Mouse (Mus musculus): ENCODE measurements around the gene Ptprn2. TPM values are rescaled to one million over a fixed set of nuclear protein-coding genes. Genes with fewer than 3 reads are reported as not detected.

The Ptprn2 gene
- polyA plus RNA-seq, 1 experiment from 2014 or later = 0.30 TPM

DNA sequence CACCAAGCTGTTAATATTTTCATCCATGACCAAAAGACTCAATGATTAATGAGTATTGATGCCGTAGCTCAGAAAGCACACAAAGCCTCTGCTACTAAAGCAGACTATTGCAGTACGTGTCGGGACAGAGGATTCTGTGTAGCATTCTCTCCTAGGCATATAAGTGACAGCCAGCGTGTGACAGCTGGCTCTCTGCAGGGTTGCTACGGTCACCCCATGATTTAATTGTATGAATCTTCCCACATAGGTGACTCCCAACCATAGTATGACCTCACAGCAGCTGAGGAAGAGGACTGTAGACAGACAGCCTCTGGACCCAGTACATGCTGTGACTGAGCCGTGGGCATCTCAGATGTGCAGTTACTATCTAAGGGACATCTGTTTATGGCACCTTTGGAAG lies 114.5 kb downstream of the Ptprn2 start:
- WGBS = 67% methylated on average over 6 of the region's 6 CpGs
- ATAC-seq (ENCODE audit: insufficient read depth) = no peak
- no peak for TF ChIP-seq CTCF (IDR thresholded peaks at IDR 0.05; ENCODE audit: low read depth)
- Histone ChIP-seq H3K4me1 (ENCODE audit: insufficient read depth) (no peaks in the 10 kb centered on the region), H3K9me3 (ENCODE audit: low read depth, low read length) (no peaks in the 10 kb centered on the region), H3K4me2 (no peak overlapping the region), H3K36me3 (ENCODE audit: insufficient read depth) (no peaks in the 10 kb centered on the region), H3K27ac (ENCODE audit: low read depth) (no peak overlapping the region), H3K4me3 (ENCODE audit: low read depth, low read length) (no peak overlapping the region), H3K9ac (no peak overlapping the region), H3K27me3 (ENCODE audit: insufficient read depth, low read length) (no peaks in the 10 kb centered on the region)
- DNase-seq = no peak

DNA sequence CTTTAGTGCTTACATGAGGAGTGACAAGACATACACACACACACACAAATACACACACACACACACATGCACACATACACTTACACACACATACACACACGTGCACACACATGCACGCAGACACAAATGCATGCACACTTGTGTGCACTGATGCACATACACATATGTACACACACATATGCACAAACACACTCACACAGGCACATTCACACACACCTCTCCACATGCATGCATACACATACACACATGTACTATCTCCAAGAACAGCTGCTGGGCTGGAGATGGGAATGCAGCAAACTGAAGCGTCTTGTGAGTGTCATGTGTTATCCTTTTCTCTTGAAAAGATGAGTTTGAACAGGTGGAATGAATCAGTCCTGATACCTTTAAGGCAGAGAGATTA lies 115.9 kb downstream of the Ptprn2 start:
- no peak overlapping the region for H3K4me3 ChIP-seq (ENCODE audit: low read depth, low read length)
- no peaks in the 10 kb centered on the region for H3K27me3 ChIP-seq (ENCODE audit: insufficient read depth, low read length)
- no peak overlapping the region for H3K4me2 ChIP-seq
- H3K9me3 ChIP-seq (ENCODE audit: low read depth, low read length) = no peaks in the 10 kb centered on the region
- H3K27ac ChIP-seq (ENCODE audit: low read depth) = no peak overlapping the region
- ATAC-seq (ENCODE audit: insufficient read depth) (no peak), DNase-seq (no peak)
- 83% methylated on average over 3 of the region's 3 CpGs for WGBS
- H3K36me3 ChIP-seq (ENCODE audit: insufficient read depth) = no peaks in the 10 kb centered on the region
- H3K9ac ChIP-seq = no peak overlapping the region
- no peak for TF ChIP-seq CTCF (IDR thresholded peaks at IDR 0.05; ENCODE audit: low read depth)
- H3K4me1 ChIP-seq (ENCODE audit: insufficient read depth) = no peaks in the 10 kb centered on the region

DNA sequence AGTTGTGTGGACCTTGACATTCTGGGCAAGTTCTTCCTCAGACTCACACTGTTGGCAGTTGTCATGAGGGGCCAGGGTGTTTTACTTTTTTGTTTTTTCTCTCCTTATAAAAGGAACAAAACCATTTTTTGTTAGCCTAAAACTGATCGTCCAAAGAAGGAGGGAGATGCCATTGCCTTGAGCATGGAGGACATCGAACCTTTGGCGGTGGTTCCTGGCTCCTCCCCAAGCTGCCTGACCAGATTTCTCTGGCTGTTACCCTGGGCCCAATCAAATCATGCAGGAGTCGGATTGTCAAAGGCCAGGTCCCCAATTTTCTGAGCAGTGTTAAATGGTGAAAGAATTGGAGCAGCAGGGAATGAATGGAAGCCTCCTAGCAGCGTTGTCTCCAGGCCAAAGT lies 116.4 kb downstream of the Ptprn2 start:
- Histone ChIP-seq H3K9ac (no peak overlapping the region), H3K36me3 (ENCODE audit: insufficient read depth) (no peaks in the 10 kb centered on the region), H3K9me3 (ENCODE audit: low read depth, low read length) (no peaks in the 10 kb centered on the region), H3K4me1 (ENCODE audit: insufficient read depth) (no peaks in the 10 kb centered on the region), H3K27me3 (ENCODE audit: insufficient read depth, low read length) (no peaks in the 10 kb centered on the region), H3K27ac (ENCODE audit: low read depth) (no peak overlapping the region), H3K4me2 (no peak overlapping the region), H3K4me3 (ENCODE audit: low read depth, low read length) (no peak overlapping the region)
- 74% methylated on average over 5 of the region's 5 CpGs for WGBS
- no peak for TF ChIP-seq CTCF (IDR thresholded peaks at IDR 0.05; ENCODE audit: low read depth)
- no peak for DNase-seq
- ATAC-seq (ENCODE audit: insufficient read depth) = no peak

DNA sequence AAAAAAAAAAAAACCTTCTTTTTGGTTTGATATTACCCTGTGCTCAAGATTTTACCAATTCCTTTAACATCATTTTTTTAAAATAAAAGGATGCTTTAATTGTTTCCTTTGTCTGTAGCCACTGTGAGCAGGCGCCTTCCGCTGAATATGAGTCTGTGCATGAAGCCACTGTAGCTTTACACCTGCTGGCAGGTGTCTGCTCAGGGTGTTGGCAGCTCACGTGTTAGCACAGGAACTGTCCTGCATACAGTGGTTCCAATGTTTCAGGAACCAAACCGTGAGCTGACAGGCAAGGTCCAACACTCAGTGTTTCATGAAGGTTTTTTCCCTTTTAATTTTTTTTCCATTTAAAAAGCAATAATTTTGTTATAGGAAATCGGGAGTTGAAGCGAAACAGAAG lies 123.1 kb downstream of the Ptprn2 start:
- H3K4me2 ChIP-seq = no peak overlapping the region
- no peak overlapping the region for H3K9ac ChIP-seq
- no peak overlapping the region for H3K27ac ChIP-seq (ENCODE audit: low read depth)
- H3K4me1 ChIP-seq (ENCODE audit: insufficient read depth) = no peaks in the 10 kb centered on the region
- H3K9me3 ChIP-seq (ENCODE audit: low read depth, low read length) = no peaks in the 10 kb centered on the region
- H3K4me3 ChIP-seq (ENCODE audit: low read depth, low read length) = no peak overlapping the region
- no peaks in the 10 kb centered on the region for H3K27me3 ChIP-seq (ENCODE audit: insufficient read depth, low read length)
- DNase-seq = no peak
- ATAC-seq (ENCODE audit: insufficient read depth) = no peak
- TF ChIP-seq CTCF (IDR thresholded peaks at IDR 0.05; ENCODE audit: low read depth) = no peak
- H3K36me3 ChIP-seq (ENCODE audit: insufficient read depth) = no peaks in the 10 kb centered on the region
- WGBS = 78% methylated on average over 6 of the region's 6 CpGs

DNA sequence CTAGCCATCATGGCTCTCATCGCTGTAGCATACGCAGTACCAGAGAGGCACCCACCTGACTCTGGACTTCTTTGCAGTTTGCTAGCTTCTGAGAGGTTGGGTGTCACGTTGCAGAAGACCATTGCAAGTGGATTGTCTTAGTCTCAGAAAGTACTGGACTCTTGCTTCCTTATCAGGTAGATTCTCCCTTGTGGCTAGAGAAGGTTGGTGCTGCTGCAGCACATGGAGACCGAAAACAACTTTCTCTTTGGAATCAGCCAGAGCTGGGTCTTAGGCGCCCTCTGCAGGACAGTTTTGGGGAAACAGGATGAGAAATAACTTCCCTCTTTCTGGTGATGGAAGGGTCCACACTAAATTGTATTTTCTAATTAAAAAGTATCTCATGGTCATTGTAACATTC lies 134.3 kb downstream of the Ptprn2 start:
- peak; percentile 81 for TF ChIP-seq CTCF (IDR thresholded peaks at IDR 0.05; ENCODE audit: low read depth)
- DNase-seq = peak; percentile 87
- Histone ChIP-seq H3K4me3 (ENCODE audit: low read depth, low read length) (no peak overlapping the region), H3K27ac (ENCODE audit: low read depth) (no peak overlapping the region), H3K27me3 (ENCODE audit: insufficient read depth, low read length) (no peaks in the 10 kb centered on the region), H3K36me3 (ENCODE audit: insufficient read depth) (no peaks in the 10 kb centered on the region), H3K4me1 (ENCODE audit: insufficient read depth) (no peaks in the 10 kb centered on the region), H3K9me3 (ENCODE audit: low read depth, low read length) (no peaks in the 10 kb centered on the region), H3K9ac (no peak overlapping the region), H3K4me2 (no peak overlapping the region)
- ATAC-seq (ENCODE audit: insufficient read depth) = peak; percentile 47
- 38% methylated on average over 5 of the region's 5 CpGs for WGBS

DNA sequence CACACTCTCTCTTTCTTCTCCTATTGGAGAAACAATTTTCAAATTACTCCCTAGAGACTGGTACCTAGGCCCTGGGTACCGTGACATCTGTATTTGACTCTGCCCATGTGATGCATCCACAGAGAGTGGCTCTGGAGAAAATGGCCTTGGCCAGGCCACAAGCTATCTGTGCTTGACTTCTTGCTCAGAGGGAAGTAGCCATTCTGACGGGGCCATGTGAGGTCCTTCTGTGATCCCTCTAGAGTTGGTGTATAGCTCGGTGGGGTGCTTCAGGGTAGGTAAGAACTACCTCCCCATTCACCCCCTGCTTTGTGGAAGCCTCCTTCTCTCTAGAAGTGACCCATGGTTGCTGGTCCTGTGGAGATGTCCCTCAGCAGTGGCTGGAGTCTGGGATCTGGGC lies 134.8 kb downstream of the Ptprn2 start:
- WGBS = 75% methylated on average over 3 of the region's 3 CpGs
- Histone ChIP-seq H3K27me3 (ENCODE audit: insufficient read depth, low read length) (no peaks in the 10 kb centered on the region), H3K9me3 (ENCODE audit: low read depth, low read length) (no peaks in the 10 kb centered on the region), H3K4me1 (ENCODE audit: insufficient read depth) (no peaks in the 10 kb centered on the region), H3K9ac (no peak overlapping the region), H3K36me3 (ENCODE audit: insufficient read depth) (no peaks in the 10 kb centered on the region), H3K4me3 (ENCODE audit: low read depth, low read length) (no peak overlapping the region), H3K27ac (ENCODE audit: low read depth) (no peak overlapping the region), H3K4me2 (no peak overlapping the region)
- DNase-seq (no peak), ATAC-seq (ENCODE audit: insufficient read depth) (no peak)
- no peak for TF ChIP-seq CTCF (IDR thresholded peaks at IDR 0.05; ENCODE audit: low read depth)

DNA sequence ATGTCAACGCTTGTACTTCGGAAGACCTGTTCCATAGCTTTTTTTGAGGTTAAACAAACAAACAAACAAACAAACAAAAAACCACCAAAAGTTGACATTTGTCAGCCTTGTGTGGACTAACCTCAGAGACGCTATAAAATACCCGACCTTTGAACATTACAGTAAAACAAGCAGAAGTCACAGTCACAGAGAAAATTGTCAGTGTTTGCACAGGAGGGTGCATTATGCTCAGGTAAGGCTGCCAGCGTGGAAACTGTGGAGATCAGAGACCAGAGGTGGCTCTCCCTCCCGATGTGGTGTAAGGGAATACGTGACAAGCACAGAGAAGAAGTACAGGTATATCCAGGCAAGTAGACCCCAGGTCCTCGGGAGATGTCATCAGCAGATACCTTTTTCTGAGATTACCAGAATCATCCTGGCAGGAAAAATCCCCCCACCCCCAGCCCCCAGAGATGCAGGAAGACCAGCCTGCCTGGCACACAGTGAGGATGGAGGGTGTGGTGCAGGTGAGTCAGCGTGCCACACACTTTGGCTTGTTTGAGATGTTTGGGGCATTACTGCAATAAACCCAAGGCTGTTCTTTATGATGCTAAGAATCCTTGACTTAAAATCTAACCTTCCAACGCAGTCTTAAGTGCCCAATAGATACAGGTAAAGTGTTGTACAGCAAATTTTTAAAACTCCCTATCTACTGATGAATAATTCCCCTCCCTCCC lies 136.0 kb downstream of the Ptprn2 start:
- H3K9me3 ChIP-seq (ENCODE audit: low read depth, low read length) = no peaks in the 10 kb centered on the region
- no peak overlapping the region for H3K4me2 ChIP-seq
- H3K27me3 ChIP-seq (ENCODE audit: insufficient read depth, low read length) = no peaks in the 10 kb centered on the region
- 70% methylated on average over 10 of the region's 10 CpGs for WGBS
- H3K27ac ChIP-seq (ENCODE audit: low read depth) = no peak overlapping the region
- no peak overlapping the region for H3K9ac ChIP-seq
- DNase-seq (no peak), ATAC-seq (ENCODE audit: insufficient read depth) (no peak)
- H3K4me3 ChIP-seq (ENCODE audit: low read depth, low read length) = no peak overlapping the region
- TF ChIP-seq CTCF (IDR thresholded peaks at IDR 0.05; ENCODE audit: low read depth) = no peak
- no peaks in the 10 kb centered on the region for H3K4me1 ChIP-seq (ENCODE audit: insufficient read depth)
- H3K36me3 ChIP-seq (ENCODE audit: insufficient read depth) = no peaks in the 10 kb centered on the region

All from lung, embryonic 14.5 days (tissue).